Mouse (Mus musculus): ENCODE data around the gene ccdc198. TPM values are rescaled to one million over a fixed set of nuclear protein-coding genes. Genes with fewer than 3 reads are reported as not detected.
A peak's percentile ranks its signal among the peaks of the same experiment; 100 is the strongest.

The ccdc198 gene
- polyA plus RNA-seq, 1 experiment from 2014 or later = 48.4 TPM

DNA sequence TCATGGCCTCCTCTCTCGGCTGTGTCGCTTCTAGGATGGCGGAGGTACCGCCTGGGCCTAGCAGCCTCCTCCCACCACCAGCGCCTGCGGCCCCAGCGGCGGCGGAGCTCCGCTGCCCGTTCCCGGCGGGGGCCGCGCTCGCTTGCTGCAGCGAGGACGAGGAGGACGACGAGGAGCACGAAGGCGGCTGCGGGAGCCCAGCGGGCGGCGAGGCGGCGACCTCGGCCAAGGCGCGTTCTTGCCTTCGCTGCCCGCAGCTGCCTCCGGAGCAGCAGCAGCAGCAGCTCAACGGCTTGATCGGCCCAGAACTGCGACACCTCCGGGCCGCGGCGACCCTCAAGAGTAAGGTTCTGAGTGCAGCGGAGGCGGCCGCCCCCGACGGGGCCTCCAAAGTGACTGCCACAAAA, 72.7 kb downstream of the ccdc198 start:
- no peaks in the 10 kb centered on the region for H3K9me3 ChIP-seq (ENCODE audit: control insufficient read depth, low read length)
- no peaks in the 10 kb centered on the region for H3K27me3 ChIP-seq (replicated peaks; ENCODE audit: control insufficient read depth, insufficient read depth, low read length)
- peak overlapping the region; percentile 79 for H3K4me3 ChIP-seq (ENCODE audit: low read depth, low read length)
- peaks cover 17% of the 10 kb centered on the region for H3K4me1 ChIP-seq (replicated peaks; ENCODE audit: control insufficient read depth, insufficient read depth, low read length)
- H3K36me3 ChIP-seq (ENCODE audit: control insufficient read depth, insufficient read depth, low read length) = peaks cover 18% of the 10 kb centered on the region; the same call in 1 of the 2 replicates
- no peak for DNase-seq (ENCODE audit: low spot score)
- H3K4me2 ChIP-seq (ENCODE audit: low read length) = peak overlapping the region; percentile 94
- WGBS = under 1% methylated on average over 41 of the region's 46 CpGs
- H3K27ac ChIP-seq (ENCODE audit: low read depth) = peak overlapping the region; percentile 74
- peak; percentile 81 for ATAC-seq (replicated peaks; ENCODE audit: low FRiP score, low TSS enrichment, low read depth)
- H3K9ac ChIP-seq (ENCODE audit: low read length) = peak overlapping the region; percentile 83

DNA sequence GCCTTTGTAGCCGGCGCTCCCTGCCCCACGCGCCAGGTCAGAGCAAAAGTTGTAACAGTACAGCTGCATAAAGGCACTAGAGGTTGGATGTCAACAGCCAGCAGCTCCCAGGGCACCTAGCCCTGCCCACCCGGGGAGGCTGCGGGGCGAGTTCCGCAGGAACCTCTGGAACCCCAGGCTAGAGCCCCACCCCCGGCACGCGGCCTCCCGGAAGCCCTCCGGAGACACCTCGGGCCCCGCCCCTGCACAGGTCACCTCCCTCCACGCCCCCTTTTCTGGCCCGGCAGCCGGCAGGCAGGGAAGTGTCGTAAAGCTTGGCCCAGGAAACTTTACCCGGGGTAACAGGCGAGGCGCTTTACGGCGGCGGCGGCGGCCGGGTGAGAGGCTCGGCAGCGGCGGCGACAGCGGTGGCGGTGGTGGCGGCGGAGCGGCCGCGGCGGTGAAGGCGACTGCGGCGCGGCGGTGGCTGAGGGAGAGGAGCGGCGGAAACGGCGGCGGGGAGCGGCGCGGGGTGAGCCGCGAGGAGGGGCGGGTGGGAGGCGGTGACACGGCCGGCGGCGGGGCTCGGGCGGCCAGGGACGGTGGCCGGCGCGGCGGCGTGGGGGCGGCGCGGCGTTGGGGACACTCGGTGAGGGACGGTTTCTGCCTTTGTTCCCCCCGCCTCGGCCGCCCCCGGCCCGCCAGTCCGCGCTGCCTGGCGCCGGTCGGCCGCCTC, 73.2 kb downstream of the ccdc198 start, which contains the start of gene Naa30:
Gene Naa30 (plus strand): TSS at position 360 of the 715 bp plus-strand sequence.
- WGBS = under 1% methylated on average over 63 of the region's 86 CpGs
- Histone ChIP-seq H3K27ac (ENCODE audit: low read depth) (peak within 1 kb of the TSS; percentile 74), H3K4me1 (replicated peaks; ENCODE audit: control insufficient read depth, insufficient read depth, low read length) (peaks cover 17% of the 10 kb centered on the region), H3K4me3 (ENCODE audit: low read depth, low read length) (peak within 1 kb of the TSS; percentile 79), H3K27me3 (replicated peaks; ENCODE audit: control insufficient read depth, insufficient read depth, low read length) (no peaks in the 10 kb centered on the region), H3K9me3 (ENCODE audit: control insufficient read depth, low read length) (no peaks in the 10 kb centered on the region), H3K36me3 (ENCODE audit: control insufficient read depth, insufficient read depth, low read length) (peaks cover 18% of the 10 kb centered on the region; the same call in 1 of the 2 replicates), H3K4me2 (ENCODE audit: low read length) (peak within 1 kb of the TSS; percentile 94), H3K9ac (ENCODE audit: low read length) (peak within 1 kb of the TSS; percentile 83)
- ATAC-seq (replicated peaks; ENCODE audit: low FRiP score, low TSS enrichment, low read depth) (peak; percentile 94), DNase-seq (ENCODE audit: low spot score) (peak; percentile 94)

DNA sequence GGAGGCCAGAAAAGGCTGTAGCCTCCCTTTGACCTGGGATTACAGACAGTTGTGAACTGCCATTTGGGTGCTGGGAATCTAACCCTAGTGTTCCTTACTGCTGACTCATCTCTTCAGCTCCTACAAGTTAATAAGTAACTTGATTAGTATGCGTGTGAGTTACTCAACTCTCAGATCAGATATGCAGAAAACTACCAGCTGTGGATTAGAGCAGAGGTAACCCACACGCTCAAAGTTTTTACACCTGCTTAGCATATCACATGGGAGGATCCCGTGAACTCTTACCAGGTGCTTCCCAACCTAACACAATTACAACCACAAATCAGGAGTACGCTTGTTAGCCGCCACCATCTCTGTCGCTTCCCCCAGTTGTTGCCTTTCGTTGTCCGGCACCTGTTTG, 74.0 kb downstream of the ccdc198 start:
- peaks cover 18% of the 10 kb centered on the region; the same call in 1 of the 2 replicates for H3K36me3 ChIP-seq (ENCODE audit: control insufficient read depth, insufficient read depth, low read length)
- peak; percentile 70 for DNase-seq (ENCODE audit: low spot score)
- peak overlapping the region; percentile 79 for H3K4me3 ChIP-seq (ENCODE audit: low read depth, low read length)
- H3K9me3 ChIP-seq (ENCODE audit: control insufficient read depth, low read length) = no peaks in the 10 kb centered on the region
- H3K4me2 ChIP-seq (ENCODE audit: low read length) = peak overlapping the region; percentile 59
- H3K27me3 ChIP-seq (replicated peaks; ENCODE audit: control insufficient read depth, insufficient read depth, low read length) = no peaks in the 10 kb centered on the region
- peak overlapping the region; percentile 83; the same call in 1 of the 2 replicates for H3K9ac ChIP-seq (ENCODE audit: low read length)
- ATAC-seq (replicated peaks; ENCODE audit: low FRiP score, low TSS enrichment, low read depth) = peak; percentile 53; the same call in 1 of the 2 replicates
- peaks cover 17% of the 10 kb centered on the region for H3K4me1 ChIP-seq (replicated peaks; ENCODE audit: control insufficient read depth, insufficient read depth, low read length)
- 24% methylated on average over 8 of the region's 8 CpGs for WGBS
- peak overlapping the region; percentile 74 for H3K27ac ChIP-seq (ENCODE audit: low read depth)

Other genes starting within 250 kb of the ccdc198 start
- gene Ap5m1, start 179.4 kb downstream of the ccdc198 start, polyA plus RNA-seq (2014; fragmentation: Nextera tagmentation; extraction: Ambion mirVana) = 26.5 and 27.2 TPM in 2 replicates
- gene Exoc5, start 178.8 kb downstream of the ccdc198 start, polyA plus RNA-seq (2014; fragmentation: Nextera tagmentation; extraction: Ambion mirVana) = 47.0 and 50.8 TPM in 2 replicates
- 11.5 and 13.2 TPM in 2 replicates for gene Naa30, start 73.2 kb downstream of the ccdc198 start, polyA plus RNA-seq (2014; fragmentation: Nextera tagmentation; extraction: Ambion mirVana)

Data from intestine, embryonic 14.5 days (tissue).